Mouse (Mus musculus): ENCODE data around the gene Zmynd19. TPM values are rescaled to one million over a fixed set of nuclear protein-coding genes. Genes with fewer than 3 reads are reported as not detected.

The Zmynd19 gene
- polyA plus RNA-seq (2015; fragmentation: Nextera tagmentation; extraction: Ambion mirVana), result 24.3 and 25.3 TPM in 2 replicates

GRCm38 (mm10) chr2:24949421-24950188, at the start of gene Zmynd19:
Gene Zmynd19 (plus strand): TSS chr2:24949792.
- H3K4me2 ChIP-seq, result peak within 1 kb of the TSS; percentile 87
- peaks cover 19% of the 10 kb centered on the region for H3K4me1 ChIP-seq
- peak within 1 kb of the TSS; percentile 77 for H3K27ac ChIP-seq
- no peaks in the 10 kb centered on the region for H3K27me3 ChIP-seq (replicated peaks)
- H3K4me3 ChIP-seq, result peak within 1 kb of the TSS; percentile 71
- under 1% methylated on average over 101 of the region's 108 CpGs for WGBS
- H3K9me3 ChIP-seq, result no peaks in the 10 kb centered on the region
- peak within 1 kb of the TSS; percentile 82 for H3K9ac ChIP-seq
- ATAC-seq (replicated peaks), result peak; percentile 98
- H3K36me3 ChIP-seq (replicated peaks), result peaks cover 22% of the 10 kb centered on the region

GRCm38 (mm10) chr2:24901055-24901454, 48.5 kb upstream of the Zmynd19 start:
- Histone ChIP-seq H3K4me3 (no peak overlapping the region), H3K27me3 (replicated peaks) (no peaks in the 10 kb centered on the region), H3K27ac (no peak overlapping the region), H3K4me2 (no peak overlapping the region), H3K9ac (no peak overlapping the region), H3K4me1 (peaks cover 28% of the 10 kb centered on the region), H3K9me3 (no peaks in the 10 kb centered on the region), H3K36me3 (replicated peaks) (no peaks in the 10 kb centered on the region)
- no peak for ATAC-seq (replicated peaks)
- 65% methylated on average over 5 of the region's 5 CpGs for WGBS

- Histone ChIP-seq H3K4me1 (peaks cover 35% of the 10 kb centered on the region), H3K9me3 (no peaks in the 10 kb centered on the region), H3K27ac (no peak overlapping the region), H3K9ac (no peak overlapping the region), H3K36me3 (replicated peaks) (no peaks in the 10 kb centered on the region), H3K27me3 (replicated peaks) (no peaks in the 10 kb centered on the region), H3K4me2 (no peak overlapping the region), H3K4me3 (no peak overlapping the region)
- ATAC-seq (replicated peaks), result no peak
- WGBS, result 86% methylated on average over 6 of the region's 6 CpGs
Observed at GRCm38 (mm10) chr2:24902999-24903398, 46.6 kb upstream of the Zmynd19 start.

GRCm38 (mm10) chr2:24904823-24905652, 44.6 kb upstream of the Zmynd19 start:
- 0 out of 2 replicates have a peak overlapping the region, but pooled peaks have one; percentile 0 for H3K4me2 ChIP-seq
- 40% methylated on average over 11 of the region's 11 CpGs for WGBS
- H3K9me3 ChIP-seq, result no peaks in the 10 kb centered on the region
- H3K36me3 ChIP-seq (replicated peaks), result no peaks in the 10 kb centered on the region
- H3K4me1 ChIP-seq, result peaks cover 35% of the 10 kb centered on the region
- peak; percentile 34; the same call in 1 of the 2 replicates for ATAC-seq (replicated peaks)
- no peak overlapping the region for H3K9ac ChIP-seq
- H3K27ac ChIP-seq, result peak overlapping the region; percentile 72
- H3K27me3 ChIP-seq (replicated peaks), result no peaks in the 10 kb centered on the region
- H3K4me3 ChIP-seq, result no peak overlapping the region

GRCm38 (mm10) chr2:24905653-24906155, 43.9 kb upstream of the Zmynd19 start:
- peak; percentile 20; the same call in 1 of the 2 replicates for ATAC-seq (replicated peaks)
- Histone ChIP-seq H3K9me3 (no peaks in the 10 kb centered on the region), H3K36me3 (replicated peaks) (no peaks in the 10 kb centered on the region), H3K27me3 (replicated peaks) (no peaks in the 10 kb centered on the region), H3K27ac (peak overlapping the region; percentile 72), H3K9ac (no peak overlapping the region), H3K4me1 (peaks cover 35% of the 10 kb centered on the region), H3K4me2 (0 out of 2 replicates have a peak overlapping the region, but pooled peaks have one; percentile 0), H3K4me3 (no peak overlapping the region)
- 11% methylated on average over 2 of the region's 2 CpGs for WGBS

- Histone ChIP-seq H3K27ac (no peak overlapping the region), H3K4me2 (no peak overlapping the region), H3K9ac (no peak overlapping the region), H3K27me3 (replicated peaks) (no peaks in the 10 kb centered on the region), H3K36me3 (replicated peaks) (no peaks in the 10 kb centered on the region), H3K4me3 (no peak overlapping the region), H3K4me1 (peaks cover 13% of the 10 kb centered on the region), H3K9me3 (no peaks in the 10 kb centered on the region)
- no peak for ATAC-seq (replicated peaks)
- WGBS, result 96% methylated on average over 4 of the region's 4 CpGs
Observed at GRCm38 (mm10) chr2:24910481-24910880, 39.1 kb upstream of the Zmynd19 start.

- Histone ChIP-seq H3K36me3 (replicated peaks) (no peaks in the 10 kb centered on the region), H3K27ac (no peak overlapping the region), H3K9me3 (no peaks in the 10 kb centered on the region), H3K4me3 (no peak overlapping the region), H3K4me1 (peaks cover 8% of the 10 kb centered on the region), H3K4me2 (no peak overlapping the region), H3K27me3 (replicated peaks) (no peaks in the 10 kb centered on the region), H3K9ac (no peak overlapping the region)
- ATAC-seq (replicated peaks), result no peak
- WGBS, result 95% methylated on average over 4 of the region's 4 CpGs
Observed at GRCm38 (mm10) chr2:24912189-24912588, 37.4 kb upstream of the Zmynd19 start.

GRCm38 (mm10) chr2:24912589-24912988, 37.0 kb upstream of the Zmynd19 start:
- Histone ChIP-seq H3K4me3 (no peak overlapping the region), H3K27me3 (replicated peaks) (no peaks in the 10 kb centered on the region), H3K4me1 (peaks cover 12% of the 10 kb centered on the region), H3K36me3 (replicated peaks) (no peaks in the 10 kb centered on the region), H3K9me3 (no peaks in the 10 kb centered on the region), H3K27ac (no peak overlapping the region), H3K4me2 (no peak overlapping the region), H3K9ac (no peak overlapping the region)
- ATAC-seq (replicated peaks), result no peak

GRCm38 (mm10) chr2:24914762-24915161, 34.8 kb upstream of the Zmynd19 start:
- peaks cover 19% of the 10 kb centered on the region for H3K4me1 ChIP-seq
- 88% methylated on average over 3 of the region's 3 CpGs for WGBS
- no peak overlapping the region for H3K9ac ChIP-seq
- H3K9me3 ChIP-seq, result no peaks in the 10 kb centered on the region
- H3K4me2 ChIP-seq, result no peak overlapping the region
- H3K27ac ChIP-seq, result no peak overlapping the region
- no peak overlapping the region for H3K4me3 ChIP-seq
- no peaks in the 10 kb centered on the region for H3K27me3 ChIP-seq (replicated peaks)
- H3K36me3 ChIP-seq (replicated peaks), result no peaks in the 10 kb centered on the region
- ATAC-seq (replicated peaks), result no peak

GRCm38 (mm10) chr2:24918930-24919838, 30.4 kb upstream of the Zmynd19 start, which contains the start of gene Ehmt1:
Gene Ehmt1 (minus strand): TSS chr2:24919614.
- no peaks in the 10 kb centered on the region for H3K36me3 ChIP-seq (replicated peaks)
- peak; percentile 97 for ATAC-seq (replicated peaks)
- peaks cover 21% of the 10 kb centered on the region for H3K4me1 ChIP-seq
- H3K9me3 ChIP-seq, result no peaks in the 10 kb centered on the region
- H3K27ac ChIP-seq, result peak within 1 kb of the TSS; percentile 98
- H3K9ac ChIP-seq, result peak within 1 kb of the TSS; percentile 97
- WGBS, result under 1% methylated on average over 102 of the region's 112 CpGs
- peak within 1 kb of the TSS; percentile 74 for H3K4me2 ChIP-seq
- no peaks in the 10 kb centered on the region for H3K27me3 ChIP-seq (replicated peaks)
- H3K4me3 ChIP-seq, result peak within 1 kb of the TSS; percentile 98

GRCm38 (mm10) chr2:24919839-24920175, 29.8 kb upstream of the Zmynd19 start:
- Histone ChIP-seq H3K27ac (peak overlapping the region; percentile 98), H3K27me3 (replicated peaks) (no peaks in the 10 kb centered on the region), H3K4me2 (peak overlapping the region; percentile 74), H3K36me3 (replicated peaks) (no peaks in the 10 kb centered on the region), H3K4me1 (peaks cover 21% of the 10 kb centered on the region), H3K9ac (peak overlapping the region; percentile 97), H3K4me3 (peak overlapping the region; percentile 98), H3K9me3 (no peaks in the 10 kb centered on the region)
- 9% methylated on average over 8 of the region's 8 CpGs for WGBS
- ATAC-seq (replicated peaks), result peak; percentile 60
